ENCODE assay signal across 21 mouse cellular contexts in genomic region chr5:88907615-88908014, GRCm38 (mm10). TPM values are rescaled to one million over a fixed set of nuclear protein-coding genes. Genes with fewer than 3 reads are reported as not detected.
DNase-seq lines count a peak whose midpoint lies in the region; ATAC-seq and TF ChIP-seq lines count a peak whose summit lies in the region.
"Had no signal": no experiment of that assay in that cellular context is flagged by ENCODE, and none has a peak within 500 bp of the region (broad histone marks: within the 10 kb centered on the region; RNA-seq: fewer than 3 reads in every experiment).

No protein-coding gene starts in this region.

- no peaks in the 10 kb centered on the region for H3K36me3 ChIP-seq in kidney, postnatal 0 days (ENCODE audit: insufficient read depth, low read length)
- H3K36me3 ChIP-seq in midbrain, postnatal 0 days (ENCODE audit: insufficient read depth, low read length) = no peaks in the 10 kb centered on the region
- 0 out of 2 replicates have a peak, but pooled peaks cover 2% of the 10 kb centered on the region for H3K36me3 ChIP-seq in midbrain, embryonic 10.5 days
- H3K36me3 ChIP-seq in ES-E14 (ENCODE audit: control insufficient read depth, insufficient read depth, low read length, poor library complexity, severe bottlenecking) = no peaks in the 10 kb centered on the region
- H3K36me3 ChIP-seq in stomach, postnatal 0 days (ENCODE audit: control insufficient read depth, insufficient read depth, low read length) = no peaks in the 10 kb centered on the region
- H3K36me3 ChIP-seq: embryonic facial prominence, embryonic 13.5 days; forebrain, embryonic 15.5 days; heart, embryonic 12.5 days; hindbrain, embryonic 13.5 days; limb, embryonic 10.5 days; liver, embryonic 15.5 days; midbrain, embryonic 15.5 days had no signal

- H3K4me2 ChIP-seq in kidney, postnatal 0 days (ENCODE audit: low read length) = no peak overlapping the region
- no peak overlapping the region for H3K4me2 ChIP-seq in midbrain, postnatal 0 days (ENCODE audit: low read depth, low read length, poor library complexity, severe bottlenecking)
- no peak overlapping the region for H3K4me2 ChIP-seq in stomach, postnatal 0 days (replicated peaks; ENCODE audit: low read depth)
- H3K4me2 ChIP-seq: embryonic facial prominence, embryonic 13.5 days; forebrain, embryonic 15.5 days; heart, embryonic 12.5 days; hindbrain, embryonic 13.5 days; liver, embryonic 15.5 days; midbrain, embryonic 15.5 days had no signal

- 96% methylated on average over 3 of the region's 3 CpGs for WGBS in kidney, postnatal 0 days
- WGBS in midbrain, postnatal 0 days = 95% methylated on average over 3 of the region's 3 CpGs
- 91% methylated on average over 3 of the region's 3 CpGs for WGBS in midbrain, embryonic 10.5 days
- 88% methylated on average over 3 of the region's 3 CpGs for WGBS in stomach, postnatal 0 days

- no peak overlapping the region for H3K27ac ChIP-seq in kidney, postnatal 0 days
- H3K27ac ChIP-seq in midbrain, postnatal 0 days (ENCODE audit: low read depth, low read length) = no peak overlapping the region
- H3K27ac ChIP-seq in midbrain, embryonic 10.5 days (replicated peaks) = no peak overlapping the region
- H3K27ac ChIP-seq in ES-E14 (ENCODE audit: insufficient read depth, low read depth, low read length, poor library complexity, severe bottlenecking) = no peak overlapping the region
- no peak overlapping the region for H3K27ac ChIP-seq in stomach, postnatal 0 days (replicated peaks)
- H3K27ac ChIP-seq: embryonic facial prominence, embryonic 13.5 days; forebrain, embryonic 15.5 days; hindbrain, embryonic 13.5 days; limb, embryonic 10.5 days; liver, embryonic 15.5 days; midbrain, embryonic 15.5 days had no signal

- TF ChIP-seq CTCF in kidney, postnatal 0 days (IDR thresholded peaks at IDR 0.05; ENCODE audit: low read depth) = peak; percentile 31
- peak; percentile 31 for TF ChIP-seq CTCF in midbrain, postnatal 0 days (IDR thresholded peaks at IDR 0.05)
- peak; percentile 46 for TF ChIP-seq CTCF in stomach, postnatal 0 days (IDR thresholded peaks at IDR 0.05; ENCODE audit: low read depth)

- no peak overlapping the region for H3K9ac ChIP-seq in kidney, postnatal 0 days (ENCODE audit: low read depth, low read length)
- no peak overlapping the region for H3K9ac ChIP-seq in midbrain, postnatal 0 days (replicated peaks; ENCODE audit: low read length, poor library complexity, severe bottlenecking)
- H3K9ac ChIP-seq in ES-E14 (ENCODE audit: insufficient read depth, low read depth, low read length, poor library complexity, severe bottlenecking) = no peak overlapping the region
- H3K9ac ChIP-seq in stomach, postnatal 0 days (ENCODE audit: low read length) = no peak overlapping the region
- H3K9ac ChIP-seq: embryonic facial prominence, embryonic 13.5 days; forebrain, embryonic 15.5 days; heart, embryonic 12.5 days; hindbrain, embryonic 13.5 days; liver, embryonic 15.5 days; midbrain, embryonic 15.5 days had no signal

- H3K4me3 ChIP-seq in kidney, postnatal 0 days (replicated peaks; ENCODE audit: low read depth, low read length) = no peak overlapping the region
- H3K4me3 ChIP-seq in midbrain, postnatal 0 days (ENCODE audit: low read depth, low read length) = no peak overlapping the region
- no peak overlapping the region for H3K4me3 ChIP-seq in midbrain, embryonic 10.5 days
- no peak overlapping the region for H3K4me3 ChIP-seq in ES-E14 (ENCODE audit: insufficient read depth in 1 of 2, low read depth in 1 of 2, low read length in 2 of 2, poor library complexity in 1 of 2, severe bottlenecking in 1 of 2)
- H3K4me3 ChIP-seq in stomach, postnatal 0 days (ENCODE audit: low read depth, low read length) = no peak overlapping the region
- H3K4me3 ChIP-seq: embryonic facial prominence, embryonic 13.5 days; forebrain, embryonic 15.5 days; heart, embryonic 12.5 days; hindbrain, embryonic 13.5 days; limb, embryonic 10.5 days; liver, embryonic 15.5 days; midbrain, embryonic 15.5 days had no signal

- no peaks in the 10 kb centered on the region for H3K27me3 ChIP-seq in kidney, postnatal 0 days (ENCODE audit: insufficient read depth, low read length)
- H3K27me3 ChIP-seq in midbrain, postnatal 0 days (ENCODE audit: insufficient read depth, low read length) = no peaks in the 10 kb centered on the region
- H3K27me3 ChIP-seq in midbrain, embryonic 10.5 days (ENCODE audit: low read depth, poor library complexity, severe bottlenecking) = no peaks in the 10 kb centered on the region
- H3K27me3 ChIP-seq in stomach, postnatal 0 days (ENCODE audit: control insufficient read depth, insufficient read depth, low read length) = no peaks in the 10 kb centered on the region
- H3K27me3 ChIP-seq: embryonic facial prominence, embryonic 13.5 days; forebrain, embryonic 15.5 days; heart, embryonic 12.5 days; hindbrain, embryonic 13.5 days; liver, embryonic 15.5 days; midbrain, embryonic 15.5 days had no signal

- TF ChIP-seq EP300 in stomach, postnatal 0 days (optimal IDR thresholded peaks at IDR 0.05) = no peak

- no peak for ATAC-seq in kidney, postnatal 0 days (replicated peaks; ENCODE audit: low FRiP score, low read depth)
- ATAC-seq in midbrain, postnatal 0 days (ENCODE audit: low FRiP score) = no peak
- no peak for ATAC-seq in stomach, postnatal 0 days (ENCODE audit: low FRiP score, low TSS enrichment)
- ATAC-seq: activated CD4-positive, CD25-positive, alpha-beta regulatory T cell, adult 4 months; forebrain, embryonic 15.5 days; midbrain, embryonic 15.5 days had no signal

- no peaks in the 10 kb centered on the region for H3K4me1 ChIP-seq in kidney, postnatal 0 days (replicated peaks; ENCODE audit: insufficient read depth, low read length)
- H3K4me1 ChIP-seq in midbrain, postnatal 0 days (ENCODE audit: insufficient read depth, low read length) = no peaks in the 10 kb centered on the region
- H3K4me1 ChIP-seq in midbrain, embryonic 10.5 days = no peaks in the 10 kb centered on the region
- H3K4me1 ChIP-seq in ES-E14 (ENCODE audit: control insufficient read depth in 2 of 2, insufficient read depth in 2 of 2, low read length in 2 of 2, poor library complexity in 1 of 2) = no peaks in the 10 kb centered on the region
- no peaks in the 10 kb centered on the region for H3K4me1 ChIP-seq in stomach, postnatal 0 days (replicated peaks; ENCODE audit: control insufficient read depth, insufficient read depth)
- H3K4me1 ChIP-seq: embryonic facial prominence, embryonic 13.5 days; forebrain, embryonic 15.5 days; limb, embryonic 10.5 days; liver, embryonic 15.5 days; midbrain, embryonic 15.5 days had no signal

- H3K9me3 ChIP-seq in kidney, postnatal 0 days (replicated peaks; ENCODE audit: low read length) = no peaks in the 10 kb centered on the region
- H3K9me3 ChIP-seq in midbrain, postnatal 0 days (ENCODE audit: low read length) = 0 out of 2 replicates have a peak, but pooled peaks cover 4% of the 10 kb centered on the region
- H3K9me3 ChIP-seq in midbrain, embryonic 10.5 days (replicated peaks) = 0 out of 2 replicates have a peak, but pooled peaks cover 7% of the 10 kb centered on the region
- H3K9me3 ChIP-seq in ES-E14 (ENCODE audit: control insufficient read depth, insufficient read depth, low read depth, low read length) = no peaks in the 10 kb centered on the region
- no peaks in the 10 kb centered on the region for H3K9me3 ChIP-seq in stomach, postnatal 0 days (ENCODE audit: control insufficient read depth, low read length)
- H3K9me3 ChIP-seq: embryonic facial prominence, embryonic 13.5 days; forebrain, embryonic 15.5 days; heart, embryonic 12.5 days; hindbrain, embryonic 13.5 days; limb, embryonic 10.5 days; liver, embryonic 15.5 days; midbrain, embryonic 15.5 days had no signal

- no peak for DNase-seq in kidney, postnatal 0 days (ENCODE audit: low spot score)
- no peak for DNase-seq in kidney, postnatal 14 days
- DNase-seq in midbrain, postnatal 0 days (ENCODE audit: low spot score) = no peak
- no peak for DNase-seq in midbrain, embryonic 10.5 days (ENCODE audit: low spot score)
- no peak for DNase-seq in ES-E14 (ENCODE audit: low read depth, low spot score)
- no peak for DNase-seq in stomach, postnatal 0 days (ENCODE audit: low spot score)
- DNase-seq in frontal cortex, postnatal 36 days (ENCODE audit: low spot score in 2 of 2) = no peak
- DNase-seq: adrenal gland, postnatal 14 days; cerebellum, adult 11 months; heart, postnatal 14 days; lung, postnatal 14 days; right cerebral cortex, postnatal 14 days; thymus, postnatal 14 days had no signal

- in situ Hi-C loops in ES-E14 (cut with MboI; ENCODE audit: low sequenced_read_pairs in 2 of 2, unreplicated experiment in 2 of 2) = no loop called here

TF ChIP-seq in ES-E14, 5 proteins besides CTCF, POLR2A, EP300 and RAD21:
- TF ChIP-seq ZC3H11A (IDR thresholded peaks at IDR 0.05; ENCODE audit: borderline replicate concordance, low read depth, low read length) (peak; percentile 81), ZNF384 (IDR thresholded peaks at IDR 0.05; ENCODE audit: low read depth, low read length) (no peak)

RNA-seq across cellular contexts. Expression of gene Slc4a4, which starts 21.0 kb away (rescaled TPM):
- 26.1 and 27.7 TPM in 2 replicates for polyA plus RNA-seq in kidney, postnatal 0 days (2015; fragmentation: Nextera tagmentation; extraction: Ambion mirVana)
- total RNA-seq in midbrain, postnatal 0 days (2014; rRNA removed) = 57.3 and 61.6 TPM in 2 replicates
- polyA plus RNA-seq in midbrain, postnatal 0 days (2015; fragmentation: Nextera tagmentation; extraction: Ambion mirVana) = 16.7 and 17.4 TPM in 2 replicates
- 1.5 TPM in 2 replicates for polyA plus RNA-seq in midbrain, embryonic 10.5 days (2016; fragmentation: Nextera tagmentation; extraction: Ambion mirVana)
- 2.5 and 3.0 TPM in 2 replicates for total RNA-seq in ES-E14 (2012; rRNA removed)
- 6.2 and 6.3 TPM in 2 replicates for polyA plus RNA-seq in stomach, postnatal 0 days (2015; fragmentation: Nextera tagmentation; extraction: Ambion mirVana)
